Mouse (Mus musculus) hindbrain, embryonic 11.5 days (tissue): ENCODE results near the gene Hps1. TPM values are rescaled to one million over a fixed set of nuclear protein-coding genes. Genes with fewer than 3 reads are reported as not detected.

ENCODE experiments used
- ATAC-seq: fragments of 200-750 bp; cut with Nextera tagmentation; 2 replicates; pipeline ENCODE4 v1.8.0; 2017; ENCODE audit warnings: mild to moderate bottlenecking, moderate TSS enrichment, moderate library complexity; ENCODE audit not compliant: low FRiP score
- DNase-seq: peaks from one replicate; pipeline ENCODE4 v3.0.0-alpha.2; 2015; ENCODE audit warnings: low spot score
- H3K27ac ChIP-seq: fragments of 300-500 bp; sonication (generic); 2 replicates; pipeline ENCODE4 v1.5.1; 2014; ENCODE audit warnings: mild to moderate bottlenecking, low read depth, low read length
- H3K27me3 ChIP-seq: fragments of 300-500 bp; sonication (generic); 2 replicates; pipeline ENCODE4 v1.6.1; 2014; ENCODE audit warnings: mild to moderate bottlenecking, low read length, moderate library complexity, mixed read lengths; ENCODE audit not compliant: control insufficient read depth, insufficient read depth
- H3K36me3 ChIP-seq: fragments of 300-500 bp; sonication (generic); 2 replicates; pipeline ENCODE4 v1.6.1; 2014; ENCODE audit warnings: mild to moderate bottlenecking, low read length, moderate library complexity, mixed read lengths; ENCODE audit not compliant: control insufficient read depth, insufficient read depth
- H3K4me1 ChIP-seq: fragments of 300-500 bp; sonication (generic); replicated peaks from 2 replicates; pipeline ENCODE4 v1.6.1; 2014; ENCODE audit warnings: low read length, mixed read lengths; ENCODE audit not compliant: control insufficient read depth, insufficient read depth
- H3K4me2 ChIP-seq: fragments of 300-500 bp; sonication (generic); replicated peaks from 2 replicates; pipeline ENCODE4 v1.6.1; 2014; ENCODE audit warnings: mild to moderate bottlenecking, low read depth, low read length
- H3K4me3 ChIP-seq: fragments of 300-500 bp; sonication (generic); 2 replicates; pipeline ENCODE4 v1.5.1; 2014; ENCODE audit warnings: low read depth, low read length
- H3K9ac ChIP-seq: fragments of 300-500 bp; sonication (generic); 2 replicates; pipeline ENCODE4 v1.6.1; 2014; ENCODE audit warnings: low read depth, low read length
- H3K9me3 ChIP-seq: fragments of 300-500 bp; sonication (generic); 2 replicates; pipeline ENCODE4 v1.6.1; 2016; ENCODE audit warnings: low read length; ENCODE audit not compliant: control insufficient read depth
- WGBS: fragments of 180-500 bp; shearing (Covaris S2); extraction: QIAGEN DNeasy Blood & Tissue Kit; methylation state at CpG from one replicate; pipeline ENCODE4 v1.1.7; 2014; 5-methylcytosine and 5-hydroxymethylcytosine counted together
- polyA plus RNA-seq: library from polyadenylated mRNA; unstranded; fragments of >200 nt; fragmentation: Nextera tagmentation; extraction: Ambion mirVana; gene quantifications from 2 replicates; pipeline ENCODE4 v1.2.1, GENCODE M21; 2014

Gene Hps1
- polyA plus RNA-seq, 1 experiment from 2014 or later, result 9.7 TPM

- no peak for ATAC-seq
- no peak overlapping the region for H3K4me3 ChIP-seq
Measured at GRCm38 (mm10) chr19:42718101-42718500, 61.7 kb downstream of the Hps1 start.

GRCm38 (mm10) chr19:42717668-42718067 lies 62.1 kb downstream of the Hps1 start:
- no peak overlapping the region for H3K4me2 ChIP-seq
- no peak overlapping the region for H3K4me3 ChIP-seq
- WGBS, result 78% methylated on average over 5 of the region's 5 CpGs
- ATAC-seq (no peak), DNase-seq (no peak)
- H3K4me1 ChIP-seq, result no peaks in the 10 kb centered on the region
- no peaks in the 10 kb centered on the region for H3K36me3 ChIP-seq
- H3K9me3 ChIP-seq, result no peaks in the 10 kb centered on the region
- H3K9ac ChIP-seq, result no peak overlapping the region
- H3K27me3 ChIP-seq, result no peaks in the 10 kb centered on the region
- no peak overlapping the region for H3K27ac ChIP-seq

More at GRCm38 (mm10) chr19:42718101-42718500, 61.7 kb downstream of the Hps1 start:
- DNase-seq, result no peak
- H3K9me3 ChIP-seq, result no peaks in the 10 kb centered on the region
- H3K9ac ChIP-seq, result no peak overlapping the region
- no peaks in the 10 kb centered on the region for H3K27me3 ChIP-seq
- no peaks in the 10 kb centered on the region for H3K36me3 ChIP-seq
- 90% methylated on average over 3 of the region's 3 CpGs for WGBS
- no peaks in the 10 kb centered on the region for H3K4me1 ChIP-seq
- no peak overlapping the region for H3K4me2 ChIP-seq
- H3K27ac ChIP-seq, result no peak overlapping the region

- Histone ChIP-seq H3K9ac (no peak overlapping the region), H3K27ac (no peak overlapping the region), H3K27me3 (no peaks in the 10 kb centered on the region), H3K4me2 (no peak overlapping the region), H3K36me3 (no peaks in the 10 kb centered on the region), H3K4me1 (no peaks in the 10 kb centered on the region), H3K9me3 (no peaks in the 10 kb centered on the region), H3K4me3 (no peak overlapping the region)
- DNase-seq (no peak), ATAC-seq (no peak)
- WGBS, result 76% methylated on average over 7 of the region's 7 CpGs
Measured at GRCm38 (mm10) chr19:42716507-42716906, 63.3 kb downstream of the Hps1 start.

GRCm38 (mm10) chr19:42713770-42714169 lies 66.0 kb downstream of the Hps1 start:
- Histone ChIP-seq H3K4me2 (no peak overlapping the region), H3K4me3 (no peak overlapping the region), H3K9me3 (no peaks in the 10 kb centered on the region), H3K9ac (no peak overlapping the region), H3K27ac (no peak overlapping the region), H3K27me3 (no peaks in the 10 kb centered on the region), H3K36me3 (no peaks in the 10 kb centered on the region), H3K4me1 (no peaks in the 10 kb centered on the region)
- no peak for ATAC-seq
- 86% methylated on average over 9 of the region's 9 CpGs for WGBS
- no peak for DNase-seq

Other genes starting within 250 kb of the Hps1 start
- gene Loxl4, start 167.2 kb downstream of the Hps1 start, polyA plus RNA-seq, result 0.20 and 0.37 TPM in 2 replicates
- 0.67 and 0.88 TPM in 2 replicates for gene Pyroxd2, start 27.2 kb downstream of the Hps1 start, polyA plus RNA-seq